Mouse (Mus musculus): Measurements from ENCODE around the gene Tmem158.

Tmem158 gene

GRCm38 (mm10) chr9:123259896-123260610 lies 511 bp downstream of the Tmem158 start:
- POLR2A ChIA-PET: interaction anchor here (0.6 to 2.9 kb wide), 22 partner anchors 8 to 455 kb away, joined by 3 to 14 read pairs (median 4); partner anchors contain the start of genes Sacm1l (in 3 of the 4), Exosc7 (in 2 of the 4), Lars2 (in 2 of the 4) and Zdhhc3 (in 2 of the 4)
- CTCF ChIA-PET: interaction anchor here in 3 of 4 experiments (0.5 to 1.3 kb wide), 8 partner anchors 101 to 997 kb away, joined by 3 to 7 read pairs (median 4); partner anchors contain the start of gene Sacm1l (in 1 of the 3)

DNA sequence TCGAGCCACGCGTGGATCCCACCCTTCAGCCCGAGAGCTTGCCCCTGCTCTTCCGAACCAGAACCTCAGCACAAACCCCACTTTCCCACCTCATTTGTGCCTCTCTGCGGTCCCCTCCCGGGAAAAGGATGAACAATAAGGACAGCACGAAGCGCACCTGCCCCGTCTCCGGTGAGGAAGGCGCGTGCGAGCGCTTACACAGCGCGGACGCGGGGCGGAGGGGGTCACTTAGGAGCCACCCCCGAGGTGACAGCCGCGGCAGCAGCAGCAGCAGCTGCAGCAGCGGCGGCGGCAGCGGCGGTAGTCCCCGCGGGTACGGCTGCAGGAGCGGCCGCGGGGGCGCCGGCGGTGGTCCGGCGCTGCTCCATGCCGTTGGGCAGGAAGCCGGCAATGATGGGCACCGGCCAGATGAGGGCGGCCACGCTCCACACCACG lies 1.1 kb downstream of the Tmem158 start:
- CTCF ChIA-PET: interaction anchor here in 2 of 4 experiments (0.5 to 1.3 kb wide), 7 partner anchors 101 to 996 kb away, joined by 3 to 7 read pairs (median 4); partner anchors contain the start of gene Sacm1l (in 1 of the 2)
- POLR2A ChIA-PET: interaction anchor here (0.9 to 2.9 kb wide), 20 partner anchors 8 to 454 kb away, joined by 3 to 14 read pairs (median 4); partner anchors contain the start of genes Sacm1l (in 3 of the 4), Exosc7 (in 2 of the 4), Lars2 (in 2 of the 4) and Zdhhc3 (in 2 of the 4)

GRCm38 (mm10) chr9:123258796-123259195 lies 1.8 kb downstream of the Tmem158 start:
- ChIA-PET POLR2A (interaction anchor here (0.9 to 2.1 kb wide), 5 partner anchors 15 to 271 kb away, joined by 3 to 8 read pairs (median 4); partner anchors contain the start of genes Exosc7 (in 2 of the 4), Zdhhc3 (in 2 of the 4) and Sacm1l (in 1 of the 4)), CTCF (interaction anchor here in 1 of 4 experiments (1.2 to 1.3 kb wide), 2 partner anchors 100 to 265 kb away, joined by 7 read pairs; no protein-coding TSS in a partner anchor)

DNA sequence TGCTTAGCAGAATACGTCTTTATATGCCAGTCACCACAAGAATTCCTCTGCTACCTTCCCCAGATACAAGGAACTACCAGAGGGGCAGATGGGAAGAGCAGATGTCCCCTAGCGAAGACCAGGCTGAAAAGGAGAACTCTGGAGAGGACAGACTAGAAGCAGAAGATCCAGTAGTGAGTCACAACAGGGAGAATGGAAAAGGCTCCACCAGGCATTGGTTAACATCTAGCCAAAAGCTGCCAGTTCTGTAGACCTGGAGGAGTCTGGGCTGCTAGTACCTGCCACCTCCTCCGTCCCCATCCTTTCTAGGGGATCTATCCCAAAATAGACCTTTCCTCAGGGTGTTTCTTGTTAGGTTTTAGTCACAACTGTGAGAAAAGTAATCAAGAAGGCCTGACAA lies 4.8 kb downstream of the Tmem158 start:
- ChIA-PET CTCF (interaction anchor here in 1 of 4 experiments (0.5 kb wide), 1 partner anchor 99 kb away, joined by 13 read pairs; no protein-coding TSS in a partner anchor), POLR2A (interaction anchor here in 1 of 4 experiments (1.2 kb wide), 1 partner anchor 97 kb away, joined by 3 read pairs; no protein-coding TSS in a partner anchor)

- POLR2A ChIA-PET: interaction anchor here in 1 of 4 experiments (0.7 kb wide), 1 partner anchor 409 kb away, joined by 3 read pairs; no protein-coding TSS in a partner anchor
- CTCF ChIA-PET: no interaction called here
These were observed 12.6 kb downstream of the Tmem158 start for GRCm38 (mm10) chr9:123247992-123248391.

DNA sequence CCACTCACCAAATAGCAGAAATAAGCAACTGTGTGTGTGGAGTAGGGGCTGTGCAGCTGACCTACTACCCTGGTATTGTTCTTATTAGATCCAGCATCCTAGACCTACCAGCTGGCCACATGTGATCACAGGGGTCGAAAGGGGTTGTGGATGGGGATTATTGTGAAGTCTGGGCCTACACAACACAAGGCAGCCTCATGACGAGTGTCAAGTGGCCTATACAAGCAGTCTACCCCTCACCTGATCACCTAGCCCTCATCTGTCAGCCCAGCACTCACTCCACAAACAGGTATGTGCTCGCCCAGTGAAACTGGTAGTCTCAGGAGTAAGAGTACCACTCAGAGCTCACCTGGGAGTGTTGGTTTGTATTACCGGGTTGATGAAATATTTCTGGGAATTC lies 15.4 kb downstream of the Tmem158 start:
- ChIA-PET CTCF (interaction anchor here in 1 of 4 experiments (1.3 kb wide), 1 partner anchor 7 kb away, joined by 3 read pairs; no protein-coding TSS in a partner anchor), POLR2A (interaction anchor here in 1 of 4 experiments (1.8 kb wide), 1 partner anchor 15 kb away, joined by 8 read pairs; the partner anchor contains the start of gene Tmem158)

DNA sequence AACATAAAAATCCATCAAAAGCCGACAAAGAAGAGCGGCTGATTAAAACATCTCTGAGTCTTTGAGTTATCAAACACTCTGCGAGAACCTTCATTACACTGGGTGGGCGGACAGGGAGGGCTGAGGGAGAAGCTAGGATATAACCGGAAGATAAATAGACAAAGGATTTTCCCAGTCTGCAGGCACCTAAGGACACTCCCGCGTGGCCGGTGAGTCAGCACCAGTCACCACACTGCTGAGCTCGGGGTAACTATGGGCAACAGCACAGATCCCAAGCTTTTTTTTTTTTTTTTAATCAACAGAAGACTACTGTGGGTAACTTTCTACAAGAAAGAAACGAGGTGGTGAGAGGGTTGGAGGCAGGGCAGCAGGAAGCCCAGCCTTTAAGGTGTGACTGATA lies 16.6 kb downstream of the Tmem158 start:
- POLR2A ChIA-PET: interaction anchor here in 2 of 4 experiments (0.9 to 1.9 kb wide), 4 partner anchors 10 to 29 kb away, joined by 3 to 8 read pairs (median 5); partner anchors contain the start of gene Tmem158 (in 2 of the 2)
- CTCF ChIA-PET: interaction anchor here in 2 of 4 experiments (0.5 to 1.3 kb wide), 3 partner anchors 9 to 1363 kb away, joined by 3 to 6 read pairs (median 3); no protein-coding TSS in a partner anchor

DNA sequence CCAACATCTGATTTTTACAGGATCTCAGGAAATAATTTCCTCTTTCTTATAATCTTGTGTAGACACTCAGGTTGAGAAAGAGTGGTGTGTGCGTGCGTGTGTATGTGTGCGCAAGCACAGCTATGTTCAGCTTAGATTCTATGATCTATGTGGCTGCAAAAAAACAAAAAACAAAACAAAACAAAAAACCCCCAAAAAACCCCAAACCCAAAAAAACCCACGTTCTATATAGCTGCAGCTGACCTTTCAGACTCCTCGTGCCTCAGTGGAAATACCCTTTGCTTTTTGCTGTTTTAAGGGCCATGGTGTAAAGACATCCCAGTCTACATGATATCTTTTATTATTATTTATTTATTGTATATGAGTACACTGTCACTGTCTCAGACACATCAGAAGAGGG lies 19.4 kb downstream of the Tmem158 start:
- ChIA-PET CTCF (interaction anchor here in 1 of 4 experiments (0.6 kb wide), 1 partner anchor 35 kb away, joined by 3 read pairs; no protein-coding TSS in a partner anchor), POLR2A (interaction anchor here in 2 of 4 experiments (1.1 to 1.8 kb wide), 2 partner anchors 11 to 19 kb away, joined by 3 to 5 read pairs; partner anchors contain the start of gene Tmem158 (in 1 of the 2))

DNA sequence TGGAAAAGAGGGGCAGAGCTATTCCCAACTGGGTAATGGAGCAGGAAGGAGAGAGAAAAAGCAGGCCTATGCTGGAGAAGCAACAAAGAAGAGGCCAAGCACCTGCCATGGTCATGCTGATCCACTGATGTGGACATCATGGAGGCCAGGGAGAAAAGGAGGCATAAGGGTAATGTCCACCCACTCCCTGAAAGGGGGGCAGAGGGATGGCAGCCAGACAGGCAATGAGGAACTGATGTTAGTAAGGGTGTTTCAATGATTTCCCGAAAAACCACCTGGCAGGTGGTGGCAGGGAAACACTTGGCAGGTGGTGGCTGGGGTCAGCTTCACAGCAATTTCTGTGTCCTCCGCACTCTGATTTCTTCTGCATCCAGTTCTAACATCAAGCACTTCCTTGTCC lies 19.8 kb downstream of the Tmem158 start:
- ChIA-PET POLR2A (interaction anchor here in 1 of 4 experiments (1.8 kb wide), 1 partner anchor 20 kb away, joined by 3 read pairs; the partner anchor contains the start of gene Tmem158), CTCF (interaction anchor here in 1 of 4 experiments (0.6 kb wide), 1 partner anchor 34 kb away, joined by 3 read pairs; no protein-coding TSS in a partner anchor)

- POLR2A ChIA-PET: interaction anchor here in 1 of 4 experiments (1.8 kb wide), 1 partner anchor 20 kb away, joined by 3 read pairs; the partner anchor contains the start of gene Tmem158
- CTCF ChIA-PET: interaction anchor here in 1 of 4 experiments (0.6 kb wide), 1 partner anchor 34 kb away, joined by 3 read pairs; no protein-coding TSS in a partner anchor
These were observed 20.3 kb downstream of the Tmem158 start for GRCm38 (mm10) chr9:123240271-123240670.

DNA sequence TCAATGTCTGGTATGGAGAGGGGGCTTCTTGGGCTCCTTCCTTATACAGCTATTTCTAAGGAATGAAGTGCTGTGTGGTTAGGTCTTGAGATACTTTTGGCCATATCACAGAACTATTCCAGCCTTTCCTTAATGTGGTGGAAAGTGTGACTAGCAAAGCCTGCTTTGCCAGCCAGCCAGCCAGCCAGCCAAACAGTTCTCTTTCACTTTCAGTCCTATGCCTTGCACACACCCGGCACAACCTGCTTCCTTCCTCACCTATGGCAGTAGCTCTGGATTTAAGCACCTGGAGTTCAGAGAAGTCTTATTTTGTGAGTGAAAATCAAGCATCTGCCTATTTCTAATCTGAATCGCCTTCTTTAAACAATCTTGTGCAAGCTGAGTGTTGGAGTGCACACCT lies 20.9 kb downstream of the Tmem158 start:
- ChIA-PET CTCF (interaction anchor here in 1 of 4 experiments (0.6 to 0.9 kb wide), 2 partner anchors 13 to 117 kb away, joined by 4 read pairs; no protein-coding TSS in a partner anchor), POLR2A (interaction anchor here in 1 of 4 experiments (1.8 kb wide), 1 partner anchor 21 kb away, joined by 3 read pairs; the partner anchor contains the start of gene Tmem158)

GRCm38 (mm10) chr9:123238256-123239045 lies 22.1 kb downstream of the Tmem158 start:
- CTCF ChIA-PET: interaction anchor here (0.6 to 1.5 kb wide), 5 partner anchors 14 to 80 kb away, joined by 3 to 8 read pairs (median 5); no protein-coding TSS in a partner anchor
- POLR2A ChIA-PET: interaction anchor here in 1 of 4 experiments (0.7 kb wide), 1 partner anchor 212 kb away, joined by 3 read pairs; no protein-coding TSS in a partner anchor

- ChIA-PET POLR2A (interaction anchor here in 1 of 4 experiments (0.6 kb wide), 1 partner anchor 59 kb away, joined by 3 read pairs; no protein-coding TSS in a partner anchor), CTCF (interaction anchor here in 3 of 4 experiments (0.6 to 1.5 kb wide), 4 partner anchors 15 to 125 kb away, joined by 3 to 8 read pairs (median 7); no protein-coding TSS in a partner anchor)
These were observed 22.8 kb downstream of the Tmem158 start for GRCm38 (mm10) chr9:123237739-123238138.

DNA sequence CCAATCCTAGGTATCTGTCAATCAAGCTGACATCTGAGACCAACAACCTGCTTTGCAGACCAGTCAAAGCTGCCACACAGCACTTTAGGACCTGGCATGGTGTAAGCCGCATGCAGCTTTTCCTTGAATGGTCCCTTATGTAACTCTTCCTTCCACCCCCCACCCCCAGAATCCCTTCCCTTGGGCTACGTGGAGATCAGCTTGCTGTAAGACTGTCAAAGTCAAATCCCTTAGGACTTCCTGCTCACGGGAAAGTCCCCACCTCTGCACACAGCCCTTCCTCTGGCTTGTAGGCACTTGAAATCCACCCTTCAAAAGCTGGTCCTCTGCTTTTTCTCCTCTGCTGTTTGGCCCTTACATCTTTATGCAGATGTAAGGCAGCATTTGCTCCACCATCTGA lies 24.9 kb downstream of the Tmem158 start:
- CTCF ChIA-PET: interaction anchor here in 2 of 4 experiments (0.7 to 1.0 kb wide), 3 partner anchors 17 to 991 kb away, joined by 3 to 6 read pairs (median 3); no protein-coding TSS in a partner anchor
- POLR2A ChIA-PET: interaction anchor here in 1 of 4 experiments (0.6 to 2.8 kb wide), 2 partner anchors 20 to 458 kb away, joined by 6 to 8 read pairs; partner anchors contain the start of gene Cdcp1

DNA sequence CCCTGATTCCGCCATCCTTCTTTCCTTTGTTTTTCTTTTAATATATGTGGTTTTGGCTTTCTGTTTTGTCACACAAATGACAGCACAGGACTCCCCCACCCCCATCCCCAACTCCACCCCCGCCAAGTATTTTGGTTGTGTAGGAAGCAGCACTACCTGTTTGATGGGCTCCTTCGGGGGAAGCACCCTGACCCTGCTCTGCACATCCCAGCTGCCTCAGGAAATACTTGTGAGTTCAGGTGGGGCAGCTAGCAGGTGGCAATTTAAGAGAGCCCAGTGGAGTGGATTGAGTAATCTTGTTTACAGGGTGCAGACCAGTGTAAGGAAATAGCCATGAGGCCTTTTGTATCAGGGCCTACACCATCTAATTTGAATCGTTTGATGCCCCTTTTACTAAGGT lies 30.7 kb downstream of the Tmem158 start:
- ChIA-PET CTCF (no interaction called here), POLR2A (no interaction called here)

DNA sequence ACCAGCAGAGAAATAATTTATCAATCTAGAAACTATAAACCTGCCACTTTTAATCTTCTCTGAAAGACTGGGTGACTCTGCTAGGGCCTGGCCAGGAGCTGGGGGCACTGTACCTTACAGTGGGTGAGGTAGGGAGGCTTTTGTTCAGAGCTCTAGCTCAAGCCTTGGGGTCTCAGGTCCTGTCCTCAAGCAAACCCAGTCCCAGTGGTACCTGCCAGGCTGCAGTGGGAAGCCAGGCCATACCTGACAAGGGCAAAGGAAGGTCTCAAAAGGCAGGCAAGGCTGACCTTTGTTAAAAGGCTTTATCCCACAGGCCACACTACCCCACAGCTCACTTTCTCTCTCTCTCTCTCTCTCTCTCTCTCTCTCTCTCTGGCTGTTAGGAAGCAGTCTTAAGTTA lies 31.9 kb downstream of the Tmem158 start:
- ChIA-PET CTCF (no interaction called here), POLR2A (no interaction called here)

DNA sequence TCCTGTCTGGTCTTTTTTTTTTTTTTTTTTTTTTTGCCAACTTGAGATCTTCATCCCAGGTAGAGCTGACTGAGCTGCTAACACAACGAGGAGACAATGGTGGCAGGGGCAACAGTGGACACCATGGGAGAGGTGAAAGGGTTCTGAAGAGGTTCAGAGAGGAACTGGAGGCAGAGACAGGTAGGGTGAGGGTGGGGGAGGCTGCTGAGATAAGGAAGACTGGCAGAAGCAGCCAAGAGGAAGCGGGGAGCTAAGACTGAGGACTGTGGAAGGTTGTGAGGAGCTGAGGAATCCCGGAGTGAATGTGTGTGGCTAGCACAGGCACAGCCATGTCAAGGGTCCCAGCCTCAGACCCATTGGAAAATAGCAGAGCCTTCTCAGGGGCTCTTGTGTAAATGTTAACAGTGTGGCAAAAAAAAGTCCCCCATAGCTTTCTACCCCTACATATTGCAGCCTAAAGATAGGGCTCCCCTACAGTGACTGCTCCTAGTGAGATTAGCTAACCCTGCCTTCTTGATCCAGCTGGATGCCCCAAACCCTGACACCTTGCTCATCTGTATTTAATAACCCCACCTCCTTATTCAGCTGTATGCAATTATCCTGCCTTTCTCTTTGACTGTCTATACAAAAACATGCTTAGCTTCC lies 33.3 kb downstream of the Tmem158 start:
- CTCF ChIA-PET: no interaction called here
- POLR2A ChIA-PET: interaction anchor here in 2 of 4 experiments (0.6 to 0.7 kb wide), 3 partner anchors 12 to 939 kb away, joined by 3 to 5 read pairs (median 3); no protein-coding TSS in a partner anchor
